Mouse (Mus musculus) megakaryocyte, embryonic 14.5 days (primary cell): Measurements from ENCODE around the gene Mindy1. TPM values are rescaled to one million over a fixed set of nuclear protein-coding genes. Genes with fewer than 3 reads are reported as not detected.

Experiments
- H3K27me3 ChIP-seq: replicated peaks from 2 replicates; pipeline ENCODE3; 2012; ENCODE audit warnings: inconsistent platforms
- H3K36me3 ChIP-seq: replicated peaks from 2 replicates; pipeline ENCODE3; 2012; ENCODE audit warnings: low read length, inconsistent platforms, mixed read lengths
- H3K4me1 ChIP-seq: 2 replicates; pipeline ENCODE4 v1.6.1; 2012; ENCODE audit warnings: inconsistent platforms
- H3K4me3 ChIP-seq: replicated peaks from 2 replicates; pipeline ENCODE3; 2012; ENCODE audit warnings: moderate library complexity, mild to moderate bottlenecking, inconsistent platforms
- H3K9me3 ChIP-seq: 2 replicates; pipeline ENCODE4 v1.6.1; 2012; ENCODE audit warnings: inconsistent platforms
- FLI1 ChIP-seq: IDR thresholded peaks from 2 replicates; pipeline ENCODE4 v1.6.1; 2012; ENCODE audit warnings: low read length, inconsistent platforms, mixed read lengths
- GATA1 ChIP-seq: IDR thresholded peaks from 3 replicates; pipeline ENCODE4 v1.6.1; 2012; ENCODE audit warnings: mixed read lengths, low read length, inconsistent platforms, borderline replicate concordance
- polyA plus RNA-seq: library from polyadenylated mRNA; stranded (reverse); fragments of >175 nt; gene quantifications from 2 replicates; pipeline ENCODE4 v1.2.3, GENCODE M21; 2012; ENCODE audit warnings: low replicate concordance; ENCODE audit not compliant: insufficient read depth

Mindy1 gene
- polyA plus RNA-seq, 1 experiment = 517 TPM

DNA sequence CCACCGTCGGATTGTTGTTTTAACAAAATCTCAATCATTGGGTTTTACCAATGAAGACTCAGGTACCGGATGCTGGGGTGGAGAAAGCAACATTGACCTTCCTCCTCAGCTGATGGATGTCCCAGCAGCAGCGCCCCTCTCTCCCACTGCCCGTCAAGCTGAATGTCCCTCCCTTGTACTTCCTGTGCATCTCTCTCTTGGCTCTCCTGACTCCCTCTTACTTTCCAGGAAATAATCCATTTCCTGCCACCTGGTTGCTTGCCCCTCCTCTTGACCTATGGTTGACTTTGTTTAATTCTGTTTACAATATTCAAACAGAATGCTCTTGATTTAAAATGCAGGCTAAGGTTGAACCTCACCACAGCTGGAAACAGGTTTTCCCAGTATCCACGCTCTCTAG, 9.0 kb downstream of the Mindy1 start:
- Histone ChIP-seq H3K36me3 (peaks cover 97% of the 10 kb centered on the region), H3K4me1 (peaks cover 99% of the 10 kb centered on the region), H3K9me3 (no peaks in the 10 kb centered on the region), H3K4me3 (peak overlapping the region; percentile 60), H3K27me3 (no peaks in the 10 kb centered on the region)
- TF ChIP-seq GATA1 = no peak
- no peak for TF ChIP-seq FLI1

DNA sequence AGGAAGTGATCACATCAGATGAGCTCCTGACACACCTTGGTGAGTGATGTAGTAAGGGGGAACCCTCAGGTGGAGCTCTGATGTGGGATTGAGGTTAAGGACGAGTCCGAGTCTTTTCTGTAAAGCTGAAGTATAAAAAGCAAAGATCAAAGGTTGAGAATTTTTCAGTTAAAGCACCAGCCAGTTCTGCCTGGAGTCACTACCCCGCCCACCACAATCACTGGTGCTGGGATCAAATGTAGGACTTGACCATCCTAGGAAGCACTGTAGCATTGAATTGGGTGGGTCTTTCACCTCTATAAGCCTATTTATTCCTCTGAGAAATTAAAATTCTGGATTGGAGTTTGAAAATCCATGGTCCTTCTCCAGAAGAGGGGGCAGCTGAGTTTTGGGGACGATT, 9.9 kb downstream of the Mindy1 start:
- peaks cover 97% of the 10 kb centered on the region for H3K36me3 ChIP-seq
- H3K9me3 ChIP-seq = no peaks in the 10 kb centered on the region
- peaks cover 99% of the 10 kb centered on the region for H3K4me1 ChIP-seq
- peak overlapping the region; percentile 30 for H3K4me3 ChIP-seq
- no peak for TF ChIP-seq GATA1
- TF ChIP-seq FLI1 = no peak
- no peaks in the 10 kb centered on the region for H3K27me3 ChIP-seq

DNA sequence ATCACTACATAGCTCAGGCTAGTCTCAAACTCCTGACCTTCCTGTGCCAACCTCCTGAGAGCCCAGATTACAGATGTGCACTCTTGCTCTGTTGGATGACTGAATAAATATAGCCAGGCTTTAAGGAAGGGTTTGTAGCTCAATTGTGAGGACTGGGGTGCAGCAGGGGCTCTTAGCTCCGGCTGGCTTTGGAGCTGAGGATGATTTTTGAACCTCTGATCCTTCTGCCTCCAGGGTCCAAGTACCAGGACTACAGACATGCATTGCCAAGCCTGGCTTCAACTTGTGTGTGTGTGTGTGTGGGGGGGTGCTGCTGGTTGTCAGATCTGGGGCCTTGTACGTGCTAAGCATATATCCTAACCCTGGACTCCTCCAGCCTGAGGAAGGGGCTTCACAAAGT, 11.8 kb downstream of the Mindy1 start:
- H3K27me3 ChIP-seq = no peaks in the 10 kb centered on the region
- H3K36me3 ChIP-seq = peaks cover 97% of the 10 kb centered on the region
- peak overlapping the region; percentile 64 for H3K4me3 ChIP-seq
- peaks cover 99% of the 10 kb centered on the region for H3K4me1 ChIP-seq
- no peak for TF ChIP-seq GATA1
- TF ChIP-seq FLI1 = no peak
- no peaks in the 10 kb centered on the region for H3K9me3 ChIP-seq

DNA sequence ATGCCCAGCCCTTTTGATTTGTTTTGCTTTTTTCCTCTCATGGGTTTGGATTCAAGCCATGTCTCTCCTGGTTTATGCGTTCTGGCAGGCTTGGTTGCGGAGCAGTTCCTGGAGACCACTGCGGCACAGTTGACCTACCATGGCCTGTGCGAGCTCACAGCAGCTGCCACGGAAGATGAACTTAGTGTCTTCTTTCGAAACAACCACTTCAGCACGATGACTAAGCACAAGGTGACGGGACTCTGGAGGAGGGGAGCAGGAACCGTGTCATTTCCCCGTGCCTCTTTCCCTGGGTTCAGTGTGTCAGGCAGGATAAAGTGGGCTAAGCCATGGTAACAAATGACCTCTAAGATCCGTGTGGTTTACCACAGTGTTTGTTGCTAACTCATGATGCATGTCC, 12.4 kb downstream of the Mindy1 start:
- H3K4me1 ChIP-seq = peaks cover 99% of the 10 kb centered on the region
- H3K36me3 ChIP-seq = peaks cover 97% of the 10 kb centered on the region

DNA sequence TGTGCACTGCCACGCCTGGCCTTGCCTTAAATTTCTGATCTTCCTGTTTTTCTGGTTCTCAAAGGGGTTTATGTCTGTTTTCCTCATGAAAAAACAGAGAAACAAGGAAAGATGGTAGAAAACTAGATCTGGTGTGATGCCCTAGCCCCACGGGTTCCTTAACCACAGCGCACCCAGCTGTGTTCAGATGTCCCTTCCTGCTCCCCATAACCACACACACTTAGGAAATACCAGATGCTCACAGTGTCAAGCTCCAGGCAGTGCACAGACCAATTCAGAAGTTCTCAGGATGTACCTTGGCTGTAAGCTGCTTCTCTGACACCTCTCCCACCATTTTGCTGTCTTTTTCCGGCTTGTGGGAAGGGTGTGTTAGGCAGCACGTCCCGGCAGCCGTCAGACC, 13.2 kb downstream of the Mindy1 start:
- no peaks in the 10 kb centered on the region for H3K27me3 ChIP-seq
- no peaks in the 10 kb centered on the region for H3K9me3 ChIP-seq
- TF ChIP-seq GATA1 (no peak), FLI1 (no peak)
- peaks cover 100% of the 10 kb centered on the region for H3K4me1 ChIP-seq
- H3K36me3 ChIP-seq = peaks cover 97% of the 10 kb centered on the region
- peak overlapping the region; percentile 64 for H3K4me3 ChIP-seq

More for the DNA sequence above, 12.4 kb downstream of the Mindy1 start:
- H3K4me3 ChIP-seq = peak overlapping the region; percentile 64
- no peaks in the 10 kb centered on the region for H3K27me3 ChIP-seq
- no peaks in the 10 kb centered on the region for H3K9me3 ChIP-seq
- peak; percentile 74; the same call in 2 of the 3 replicates for TF ChIP-seq GATA1
- peak; percentile 74; the same call in 1 of the 2 replicates for TF ChIP-seq FLI1

DNA sequence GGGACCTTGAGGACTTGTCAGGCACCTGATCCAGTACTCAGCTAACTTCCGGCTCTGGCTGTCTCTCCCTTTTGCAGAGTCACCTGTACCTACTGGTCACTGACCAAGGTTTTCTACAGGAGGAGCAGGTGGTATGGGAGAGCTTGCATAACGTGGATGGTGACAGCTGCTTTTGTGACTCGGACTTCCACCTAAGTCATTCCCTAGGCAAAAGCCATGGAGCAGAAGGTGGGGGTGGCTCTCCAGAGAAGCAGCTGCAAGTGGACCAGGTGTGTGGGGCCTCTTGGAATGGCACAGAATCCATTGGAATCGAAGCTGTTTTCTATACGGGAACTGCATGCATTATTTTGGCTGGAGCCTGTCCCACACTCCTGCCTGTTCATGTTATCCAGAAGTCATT, 13.6 kb downstream of the Mindy1 start:
- H3K9me3 ChIP-seq = no peaks in the 10 kb centered on the region
- TF ChIP-seq FLI1 (no peak), GATA1 (no peak)
- H3K27me3 ChIP-seq = no peaks in the 10 kb centered on the region
- peaks cover 100% of the 10 kb centered on the region for H3K4me1 ChIP-seq
- peaks cover 97% of the 10 kb centered on the region for H3K36me3 ChIP-seq
- peak overlapping the region; percentile 62 for H3K4me3 ChIP-seq

DNA sequence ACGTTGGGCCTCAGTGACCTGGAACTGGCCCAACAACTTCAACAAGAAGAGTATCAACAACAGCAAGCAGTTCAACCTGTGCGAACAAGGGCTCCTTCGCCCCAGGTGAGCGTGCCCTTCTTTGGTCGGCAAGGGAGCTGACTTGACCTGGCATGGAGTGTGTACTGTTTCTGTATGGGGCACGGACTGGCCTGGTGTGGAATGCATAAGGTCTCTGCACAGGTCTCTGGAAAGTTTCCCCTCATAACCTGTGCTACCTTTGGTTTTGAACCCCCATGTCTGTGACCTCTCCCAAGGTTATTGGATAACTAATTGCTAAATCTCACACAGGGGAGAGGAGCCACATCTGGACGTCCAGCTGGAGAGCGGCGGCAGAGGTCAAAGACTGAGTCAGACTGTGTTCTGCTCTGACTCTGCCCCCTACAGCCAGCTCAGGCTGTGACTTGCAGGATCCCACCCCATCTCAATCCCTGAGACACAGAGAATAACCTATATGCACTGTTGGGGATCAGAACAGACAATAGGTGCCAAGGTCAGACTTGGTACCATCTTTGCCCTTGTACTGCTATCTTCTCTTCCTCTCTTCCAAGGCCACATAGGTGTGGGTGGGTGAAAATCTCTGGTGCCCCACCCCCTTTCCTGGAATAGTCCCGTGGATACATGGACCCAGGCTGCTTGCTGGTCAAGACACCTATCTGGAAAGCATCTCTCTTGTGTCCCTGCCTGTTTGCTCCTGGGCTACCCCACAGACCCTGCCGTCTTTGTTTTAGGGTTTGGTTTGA, 14.4 kb downstream of the Mindy1 start:
- Histone ChIP-seq H3K27me3 (no peaks in the 10 kb centered on the region), H3K9me3 (no peaks in the 10 kb centered on the region), H3K4me3 (peak overlapping the region; percentile 54), H3K36me3 (peaks cover 97% of the 10 kb centered on the region), H3K4me1 (peaks cover 99% of the 10 kb centered on the region)
- TF ChIP-seq GATA1 = no peak
- TF ChIP-seq FLI1 = no peak

DNA sequence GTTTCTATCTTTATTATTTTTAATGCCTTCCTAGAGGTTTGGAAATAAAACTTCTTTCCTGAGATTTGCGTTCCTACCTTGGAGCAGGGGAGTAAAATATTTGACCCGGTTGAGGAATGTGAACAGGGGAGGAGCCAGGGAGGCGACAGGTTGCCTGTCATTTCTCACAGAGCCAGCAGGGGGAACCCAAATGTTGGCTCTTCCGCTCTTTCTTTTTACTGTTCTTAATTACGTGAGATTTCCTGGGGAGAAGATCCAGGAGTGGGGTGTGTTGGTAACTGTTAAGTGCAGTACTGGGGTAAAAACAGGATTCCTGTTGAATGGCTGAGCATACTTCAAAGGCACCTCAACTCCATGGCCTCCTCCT, 14.9 kb downstream of the Mindy1 start:
- H3K4me1 ChIP-seq = peaks cover 94% of the 10 kb centered on the region
- peaks cover 96% of the 10 kb centered on the region for H3K36me3 ChIP-seq
- no peak for TF ChIP-seq GATA1
- TF ChIP-seq FLI1 = no peak
- H3K9me3 ChIP-seq = no peaks in the 10 kb centered on the region
- no peaks in the 10 kb centered on the region for H3K27me3 ChIP-seq
- H3K4me3 ChIP-seq = no peak overlapping the region

DNA sequence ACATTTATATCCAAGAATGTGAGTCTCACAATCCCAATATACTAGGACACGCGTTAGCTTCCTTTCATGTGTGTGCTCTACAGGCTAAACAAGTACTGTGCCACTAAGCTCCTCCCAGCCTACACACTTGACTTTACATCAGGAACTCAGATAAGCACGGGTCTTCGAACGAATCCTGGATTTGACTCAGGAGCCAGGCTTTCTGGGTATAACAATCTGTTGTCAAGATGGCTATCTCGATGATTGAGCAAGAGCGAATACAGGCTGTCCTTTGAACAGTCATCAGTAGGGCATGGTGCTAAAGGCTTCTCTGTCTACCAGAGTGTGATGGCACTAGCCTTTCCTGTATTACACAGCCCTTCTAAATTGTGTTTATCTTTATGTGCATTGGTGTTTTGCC, 16.9 kb downstream of the Mindy1 start:
- no peak for TF ChIP-seq GATA1
- no peak for TF ChIP-seq FLI1
- Histone ChIP-seq H3K27me3 (no peaks in the 10 kb centered on the region), H3K4me1 (peaks cover 77% of the 10 kb centered on the region), H3K4me3 (no peak overlapping the region), H3K36me3 (peaks cover 93% of the 10 kb centered on the region), H3K9me3 (no peaks in the 10 kb centered on the region)

DNA sequence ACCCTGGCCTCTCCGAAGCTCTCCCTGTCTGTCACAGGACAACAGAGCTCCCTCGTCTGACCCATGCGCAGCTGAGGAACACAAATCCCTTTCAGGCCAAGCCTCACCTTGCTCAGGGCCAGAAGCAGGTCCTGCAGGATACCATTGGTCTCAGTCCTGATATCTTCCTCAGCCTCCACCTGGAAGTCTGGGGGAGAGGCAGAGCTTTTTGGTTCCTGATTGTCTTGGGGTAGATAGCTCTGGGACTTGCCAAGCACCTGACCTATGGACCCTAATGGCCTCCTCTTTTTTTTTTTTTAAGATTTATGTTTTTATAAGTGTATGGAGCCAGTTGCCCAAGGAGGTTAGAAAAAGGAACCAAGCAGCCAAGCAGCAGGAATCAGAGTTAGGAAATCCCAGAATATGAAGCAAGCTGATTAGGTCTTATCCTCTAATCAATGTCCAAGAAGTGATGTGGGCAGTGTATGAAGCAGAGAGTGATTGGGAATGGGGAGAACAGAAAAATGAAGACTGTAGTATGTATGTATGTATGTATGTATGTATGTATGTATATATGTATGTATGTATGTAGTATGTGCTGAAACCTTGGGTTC, 20.2 kb downstream of the Mindy1 start:
- TF ChIP-seq GATA1 (no peak), FLI1 (no peak)
- Histone ChIP-seq H3K4me3 (no peak overlapping the region), H3K9me3 (no peaks in the 10 kb centered on the region), H3K4me1 (peaks cover 61% of the 10 kb centered on the region), H3K36me3 (peaks cover 82% of the 10 kb centered on the region), H3K27me3 (no peaks in the 10 kb centered on the region)
